Mouse (Mus musculus): ENCODE data around the gene Acvr1b. TPM values are rescaled to one million over a fixed set of nuclear protein-coding genes. Genes with fewer than 3 reads are reported as not detected.

Gene Acvr1b
- polyA plus RNA-seq, 1 experiment = 54.5 TPM

GRCm38 (mm10) chr15:101172016-101172415 is 1.9 kb upstream of the Acvr1b start:
- WGBS = 78% methylated on average over 2 of the region's 2 CpGs
- Histone ChIP-seq H3K27ac (ENCODE audit: insufficient read depth, low read length) (no peak overlapping the region), H3K27me3 (ENCODE audit: control insufficient read depth, insufficient read depth, low read length) (no peaks in the 10 kb centered on the region), H3K4me3 (replicated peaks; ENCODE audit: insufficient read depth, low read depth, low read length) (no peak overlapping the region), H3K4me1 (ENCODE audit: control insufficient read depth, insufficient read depth, low read length) (peaks cover 3% of the 10 kb centered on the region; the same call in 1 of the 2 replicates)
- DNase-seq = no peak
- TF ChIP-seq CTCF (IDR thresholded peaks at IDR 0.05; ENCODE audit: borderline replicate concordance, insufficient read depth, low read depth, low read length) = no peak
- TF ChIP-seq POLR2A (IDR thresholded peaks at IDR 0.05; ENCODE audit: borderline replicate concordance, insufficient read depth, low read length) = no peak

GRCm38 (mm10) chr15:101174294-101175130 is 645 bp downstream of the Acvr1b start:
- WGBS = 1% methylated on average over 37 of the region's 46 CpGs
- Histone ChIP-seq H3K27me3 (ENCODE audit: control insufficient read depth, insufficient read depth, low read length) (no peaks in the 10 kb centered on the region), H3K4me1 (ENCODE audit: control insufficient read depth, insufficient read depth, low read length) (peaks cover 17% of the 10 kb centered on the region; the same call in 1 of the 2 replicates), H3K4me3 (replicated peaks; ENCODE audit: insufficient read depth, low read depth, low read length) (peak overlapping the region; percentile 88), H3K27ac (ENCODE audit: insufficient read depth, low read length) (peak overlapping the region; percentile 90)
- no peak for TF ChIP-seq CTCF (IDR thresholded peaks at IDR 0.05; ENCODE audit: borderline replicate concordance, insufficient read depth, low read depth, low read length)
- TF ChIP-seq POLR2A (IDR thresholded peaks at IDR 0.05; ENCODE audit: borderline replicate concordance, insufficient read depth, low read length) = no peak
- peak; percentile 56 to 59 for DNase-seq

DNA sequence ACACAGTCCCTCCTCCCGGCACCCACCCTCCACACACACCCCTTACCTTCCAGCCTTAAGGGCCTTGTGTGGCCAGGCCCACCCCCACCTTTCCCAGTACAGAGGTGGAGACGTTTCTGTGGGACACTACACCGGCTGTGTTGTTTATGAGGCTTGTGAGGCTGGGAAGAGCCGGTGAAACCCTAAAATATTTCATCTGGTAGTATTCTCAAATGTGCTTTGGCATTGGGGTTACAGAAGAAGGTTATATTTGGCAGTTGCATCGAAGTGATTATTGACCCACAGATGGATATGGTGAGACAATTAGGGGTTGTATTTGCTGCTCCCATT is 1.2 kb downstream of the Acvr1b start:
- Histone ChIP-seq H3K4me1 (ENCODE audit: control insufficient read depth, insufficient read depth, low read length) (peaks cover 19% of the 10 kb centered on the region), H3K27me3 (ENCODE audit: control insufficient read depth, insufficient read depth, low read length) (no peaks in the 10 kb centered on the region), H3K27ac (ENCODE audit: insufficient read depth, low read length) (peak overlapping the region; percentile 10; the same call in 1 of the 2 replicates), H3K4me3 (replicated peaks; ENCODE audit: insufficient read depth, low read depth, low read length) (peak overlapping the region; percentile 88)
- TF ChIP-seq CTCF (IDR thresholded peaks at IDR 0.05; ENCODE audit: borderline replicate concordance, insufficient read depth, low read depth, low read length) (no peak), POLR2A (IDR thresholded peaks at IDR 0.05; ENCODE audit: borderline replicate concordance, insufficient read depth, low read length) (no peak)
- 5% methylated on average over 5 of the region's 5 CpGs for WGBS
- DNase-seq = peak in 1 of 2 experiments; percentile 47

DNA sequence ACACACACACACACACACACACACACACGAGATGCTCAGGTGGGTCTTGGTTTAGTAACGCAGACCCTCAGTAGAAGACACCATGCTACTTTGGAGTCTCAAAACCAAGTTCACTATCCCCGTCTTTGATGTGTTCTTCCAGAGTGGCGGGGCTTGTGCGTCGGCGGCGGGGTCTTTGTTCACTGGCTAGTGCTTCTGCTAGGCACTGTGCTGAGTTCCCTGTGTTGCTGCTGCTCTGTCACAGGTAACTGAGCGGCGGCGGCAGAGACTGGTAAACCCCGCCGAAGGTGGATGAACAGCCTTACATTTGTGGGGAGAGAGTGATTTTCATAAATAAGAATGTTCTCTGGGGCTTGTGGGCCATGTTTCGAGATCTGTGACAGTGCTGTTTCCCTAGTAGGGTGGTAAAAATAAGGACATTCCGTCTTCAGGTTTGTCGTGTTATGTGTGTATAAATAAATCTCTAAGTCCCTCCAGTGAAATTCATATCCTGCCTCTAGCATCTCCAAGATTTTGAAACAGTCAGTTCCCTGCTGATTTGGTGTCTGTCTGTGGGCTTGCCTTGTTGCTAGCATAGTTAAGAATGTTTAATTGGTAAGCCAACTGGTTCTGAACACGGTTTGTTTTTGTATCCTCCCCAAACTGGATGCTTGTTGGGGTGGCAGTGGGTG is 1.9 kb downstream of the Acvr1b start:
- peak overlapping the region; percentile 88 for H3K4me3 ChIP-seq (replicated peaks; ENCODE audit: insufficient read depth, low read depth, low read length)
- no peak for TF ChIP-seq POLR2A (IDR thresholded peaks at IDR 0.05; ENCODE audit: borderline replicate concordance, insufficient read depth, low read length)
- TF ChIP-seq CTCF (IDR thresholded peaks at IDR 0.05; ENCODE audit: borderline replicate concordance, insufficient read depth, low read depth, low read length) = no peak
- DNase-seq = peak in 1 of 2 experiments; percentile 57
- WGBS = 4% methylated on average over 17 of the region's 17 CpGs
- H3K27ac ChIP-seq (ENCODE audit: insufficient read depth, low read length) = peak overlapping the region; percentile 10; the same call in 1 of the 2 replicates
- H3K4me1 ChIP-seq (ENCODE audit: control insufficient read depth, insufficient read depth, low read length) = peaks cover 25% of the 10 kb centered on the region
- no peaks in the 10 kb centered on the region for H3K27me3 ChIP-seq (ENCODE audit: control insufficient read depth, insufficient read depth, low read length)

GRCm38 (mm10) chr15:101176284-101176680 is 2.4 kb downstream of the Acvr1b start:
- peak overlapping the region; percentile 88 for H3K4me3 ChIP-seq (replicated peaks; ENCODE audit: insufficient read depth, low read depth, low read length)
- H3K27ac ChIP-seq (ENCODE audit: insufficient read depth, low read length) = no peak overlapping the region
- H3K27me3 ChIP-seq (ENCODE audit: control insufficient read depth, insufficient read depth, low read length) = no peaks in the 10 kb centered on the region
- no peak for TF ChIP-seq POLR2A (IDR thresholded peaks at IDR 0.05; ENCODE audit: borderline replicate concordance, insufficient read depth, low read length)
- TF ChIP-seq CTCF (IDR thresholded peaks at IDR 0.05; ENCODE audit: borderline replicate concordance, insufficient read depth, low read depth, low read length) = no peak
- 10% methylated on average over 3 of the region's 3 CpGs for WGBS
- DNase-seq = no peak
- H3K4me1 ChIP-seq (ENCODE audit: control insufficient read depth, insufficient read depth, low read length) = peaks cover 28% of the 10 kb centered on the region

GRCm38 (mm10) chr15:101176795-101177691 is 3.2 kb downstream of the Acvr1b start:
- no peak overlapping the region for H3K4me3 ChIP-seq (replicated peaks; ENCODE audit: insufficient read depth, low read depth, low read length)
- peaks cover 32% of the 10 kb centered on the region for H3K4me1 ChIP-seq (ENCODE audit: control insufficient read depth, insufficient read depth, low read length)
- peak; percentile 57 to 69 for DNase-seq
- H3K27me3 ChIP-seq (ENCODE audit: control insufficient read depth, insufficient read depth, low read length) = no peaks in the 10 kb centered on the region
- H3K27ac ChIP-seq (ENCODE audit: insufficient read depth, low read length) = peak overlapping the region; percentile 74
- TF ChIP-seq POLR2A (IDR thresholded peaks at IDR 0.05; ENCODE audit: borderline replicate concordance, insufficient read depth, low read length) (peak; percentile 43; the same call in 1 of the 2 replicates), CTCF (IDR thresholded peaks at IDR 0.05; ENCODE audit: borderline replicate concordance, insufficient read depth, low read depth, low read length) (no peak)
- WGBS = 30% methylated on average over 8 of the region's 8 CpGs
